Mouse (Mus musculus): ENCODE data around the gene Glrb. TPM values are rescaled to one million over a fixed set of nuclear protein-coding genes. Genes with fewer than 3 reads are reported as not detected.

Gene Glrb
- not detected in 2 replicates for polyA plus RNA-seq (2012; ENCODE audit: low replicate concordance)

DNA sequence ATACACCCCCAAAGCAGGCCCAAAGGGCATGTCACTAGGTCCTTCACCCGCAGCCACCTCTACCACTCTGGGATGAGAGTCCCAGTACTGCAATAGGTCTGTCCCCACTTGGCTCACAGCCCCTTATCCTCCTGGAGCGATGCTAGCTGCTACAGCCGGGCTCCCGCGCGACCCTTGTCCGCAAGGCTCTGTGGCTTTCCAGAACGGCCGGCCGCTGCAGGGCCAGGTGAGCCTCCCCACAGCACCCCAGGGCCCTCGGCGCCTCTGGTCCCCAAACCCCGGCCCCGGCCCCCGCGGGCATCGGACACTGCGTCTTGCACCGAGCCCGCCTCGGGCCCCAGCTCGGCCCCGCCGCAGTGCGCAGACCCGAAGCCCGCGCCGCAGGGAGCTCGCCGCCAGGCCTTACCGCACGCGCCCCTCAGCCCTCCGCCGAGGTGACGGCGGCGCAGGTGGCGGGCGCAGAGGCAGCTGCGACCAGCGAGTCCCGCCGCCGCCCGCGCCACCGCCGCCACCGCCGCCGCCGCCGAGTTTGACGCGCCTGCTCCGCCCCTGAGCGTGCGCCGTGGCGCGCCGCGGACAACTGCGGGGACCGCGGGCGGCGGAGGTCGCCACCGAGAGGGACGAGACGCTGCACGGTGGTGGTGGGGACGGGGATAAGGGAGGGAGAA lies at the start of gene Glrb:
TSS of gene Glrb (minus strand) at position 550 of the 668 bp plus-strand sequence.

GRCm38 (mm10) chr3:80802596-80803081 lies 110.8 kb downstream of the Glrb start, which contains the start of gene Gria2:
Gria2 (minus strand) TSS chr3:80802835.

Other genes with a start within 250 kb of the Glrb start
- not detected in 2 replicates for gene Gria2, start 110.8 kb downstream of the Glrb start, polyA plus RNA-seq (2012; ENCODE audit: low replicate concordance)
- gene Pdgfc, start 122.8 kb upstream of the Glrb start, polyA plus RNA-seq (2012; ENCODE audit: low replicate concordance): 1.8 and 2.2 TPM in 2 replicates

Data from leukemia stem cell, adult 10-12 weeks (primary cell).